Mouse (Mus musculus) CH12.LX (cell line): ENCODE data around the gene Pgc. TPM values are rescaled to one million over a fixed set of nuclear protein-coding genes. Genes with fewer than 3 reads are reported as not detected.

ENCODE experiments used
- DNase-seq: peaks from one replicate; pipeline ENCODE4 v3.0.0-alpha.2; 2013; ENCODE audit errors: extremely low read depth
- H3K27ac ChIP-seq: 2 replicates; pipeline ENCODE4 v1.5.1; 2012; ENCODE audit warnings: low read depth, mild to moderate bottlenecking, control low read depth, moderate library complexity; ENCODE audit not compliant: insufficient read depth
- H3K27me3 ChIP-seq: replicated peaks from 2 replicates; pipeline ENCODE3; 2012; ENCODE audit warnings: inconsistent platforms
- H3K36me3 ChIP-seq, 2 experiments: replicated peaks in 1 of 2; 2 replicates each; pipeline versions ENCODE3 to v1.6.1; 2012; ENCODE audit warnings: inconsistent platforms in 1 of 2, low read length in 1 of 2, mild to moderate bottlenecking in 1 of 2, mixed read lengths in 1 of 2, moderate library complexity in 1 of 2; ENCODE audit not compliant: control insufficient read depth in 1 of 2, insufficient read depth in 1 of 2
- H3K4me1 ChIP-seq, 2 experiments: 2 replicates each; pipeline ENCODE4 v1.6.1; 2012; ENCODE audit warnings: inconsistent platforms in 1 of 2, moderate library complexity in 1 of 2; ENCODE audit not compliant: insufficient read depth in 2 of 2, control insufficient read depth in 1 of 2
- H3K4me2 ChIP-seq: 2 replicates; pipeline ENCODE4 v1.6.1; 2012; ENCODE audit warnings: low read depth, mild to moderate bottlenecking, control low read depth; ENCODE audit not compliant: poor library complexity, insufficient read depth, severe bottlenecking
- H3K4me3 ChIP-seq, 3 experiments: fragments of 150-350 bp in 1 of 3; sonication (generic) in 1 of 3; replicated peaks in 1 of 3; 2 replicates each; pipeline versions ENCODE3 to v1.5.1; 2011 to 2012; ENCODE audit warnings: low read depth in 2 of 3, low read length in 2 of 3, mild to moderate bottlenecking in 2 of 3, moderate library complexity in 2 of 3, control low read depth in 1 of 3, improper control_type of control experiment in 1 of 3, inconsistent platforms in 1 of 3, mixed read lengths in 1 of 3; ENCODE audit not compliant: poor library complexity in 1 of 3
- H3K79me2 ChIP-seq: replicated peaks from 2 replicates; pipeline ENCODE4 v1.6.1; 2012; ENCODE audit warnings: mild to moderate bottlenecking, moderate library complexity; ENCODE audit not compliant: control insufficient read depth, poor library complexity, insufficient read depth, severe bottlenecking; ENCODE audit errors: extremely low read depth
- H3K9ac ChIP-seq: 2 replicates; pipeline ENCODE4 v1.6.1; 2012; ENCODE audit warnings: low read depth, mild to moderate bottlenecking, control low read depth, moderate library complexity; ENCODE audit not compliant: insufficient read depth
- H3K9me3 ChIP-seq: replicated peaks from 2 replicates; pipeline ENCODE3; 2012; ENCODE audit warnings: low read length, inconsistent platforms, mixed read lengths
- CHD1 ChIP-seq: IDR thresholded peaks from 2 replicates; pipeline ENCODE4 v1.6.1; 2012; ENCODE audit warnings: low read depth, low read length, improper control_type of control experiment, inconsistent platforms
- CTCF ChIP-seq, 2 experiments: IDR thresholded peaks in 1 of 2; conservative IDR thresholded peaks in 1 of 2; 2 replicates each; pipeline ENCODE4 v1.5.1; 2011 to 2012; ENCODE audit warnings: low read depth in 2 of 2, low read length in 2 of 2, improper control_type of control experiment in 1 of 2, inconsistent platforms in 1 of 2, mild to moderate bottlenecking in 1 of 2, moderate library complexity in 1 of 2
- E2F4 ChIP-seq: IDR thresholded peaks from 2 replicates; pipeline ENCODE4 v1.6.1; 2011; ENCODE audit warnings: low read depth, low read length, improper control_type of control experiment; ENCODE audit not compliant: insufficient replicate concordance
- GABPA ChIP-seq: IDR thresholded peaks from 2 replicates; pipeline ENCODE4 v1.6.1; 2012; ENCODE audit warnings: low read depth, low read length, improper control_type of control experiment, inconsistent platforms; ENCODE audit not compliant: insufficient replicate concordance
- JUN ChIP-seq: IDR thresholded peaks from 2 replicates; pipeline ENCODE4 v1.6.1; 2011; ENCODE audit warnings: low read depth, mild to moderate bottlenecking, low read length, improper control_type of control experiment, moderate library complexity; ENCODE audit not compliant: insufficient read depth
- JUND ChIP-seq: conservative IDR thresholded peaks from 2 replicates; pipeline ENCODE4 v1.6.1; 2011; ENCODE audit warnings: low read depth, low read length, improper control_type of control experiment
- KAT2A ChIP-seq: IDR thresholded peaks from 2 replicates; pipeline ENCODE4 v1.6.1; 2012; ENCODE audit warnings: low read length, improper control_type of control experiment, inconsistent platforms; ENCODE audit not compliant: insufficient replicate concordance
- NRF1 ChIP-seq: IDR thresholded peaks from 2 replicates; pipeline ENCODE4 v1.6.1; 2014; ENCODE audit warnings: low read depth, mild to moderate bottlenecking, inconsistent platforms, low read length, improper control_type of control experiment, moderate library complexity
- PAX5 ChIP-seq: IDR thresholded peaks from 2 replicates; pipeline ENCODE4 v1.6.1; 2012; ENCODE audit warnings: low read length, inconsistent platforms, mixed read lengths
- POLR2A ChIP-seq: IDR thresholded peaks from 2 replicates; pipeline ENCODE4 v1.6.1; 2011; ENCODE audit warnings: low read depth, mild to moderate bottlenecking, improper control_type of control experiment, low read length
- POLR2AphosphoS2 ChIP-seq: IDR thresholded peaks from 2 replicates; pipeline ENCODE4 v1.6.1; 2011; ENCODE audit warnings: low read depth, low read length, improper control_type of control experiment
- RAD21 ChIP-seq: IDR thresholded peaks from 2 replicates; pipeline ENCODE4 v1.6.1; 2011; ENCODE audit warnings: low read depth, mild to moderate bottlenecking, low read length, improper control_type of control experiment, moderate library complexity
- RCOR1 ChIP-seq: conservative IDR thresholded peaks from 2 replicates; pipeline ENCODE4 v1.6.1; 2012; ENCODE audit warnings: low read depth, mild to moderate bottlenecking, inconsistent platforms, low read length, improper control_type of control experiment
- UBTF ChIP-seq: IDR thresholded peaks from 2 replicates; pipeline ENCODE4 v1.6.1; 2012; ENCODE audit warnings: low read depth, mild to moderate bottlenecking, inconsistent platforms, low read length, improper control_type of control experiment, moderate library complexity
- USF1 ChIP-seq: IDR thresholded peaks from 2 replicates; pipeline ENCODE4 v1.6.1; 2014; ENCODE audit warnings: low read depth, mild to moderate bottlenecking, inconsistent platforms, low read length, improper control_type of control experiment
- ZC3H11A ChIP-seq: IDR thresholded peaks from 2 replicates; pipeline ENCODE4 v1.6.1; 2012; ENCODE audit warnings: low read depth, mild to moderate bottlenecking, inconsistent platforms, low read length, improper control_type of control experiment
- ZKSCAN1 ChIP-seq: IDR thresholded peaks from 2 replicates; pipeline ENCODE4 v1.6.1; 2012; ENCODE audit warnings: low read depth, inconsistent platforms, low read length, improper control_type of control experiment, borderline replicate concordance
- dilution Hi-C: fragments of 300-500 bp; cut with MboI; formaldehyde crosslinking; loops from 2 replicates; pipeline ENCODE4 v1.14.3; 2020; ENCODE audit warnings: low sequenced_read_pairs; ENCODE audit not compliant: extremely low pct_unique_long_range_greater_than_20kb, extremely low pct_ligation_motif_present
- in situ Hi-C: fragments of 300-500 bp; cut with MboI; formaldehyde crosslinking; loops from 3 replicates; pipeline ENCODE4 v1.14.3; 2019; ENCODE audit warnings: low sequenced_read_pairs, low pct_ligation_motif_present, low pct_unique_long_range_greater_than_20kb, mixed read lengths
- polyA plus RNA-seq: library from polyadenylated mRNA; unstranded; fragments of >175 nt; gene quantifications from 2 replicates; pipeline ENCODE4 v1.2.1, GENCODE M21; 2012; ENCODE audit warnings: low read depth; ENCODE audit not compliant: insufficient read length
- total RNA-seq, 2 experiments: library from RNA; depleted of rRNA; stranded (reverse); fragments of 300-350 nt in 1 of 2; fragments of >200 nt in 1 of 2; gene quantifications; 2 replicates each; pipeline ENCODE4 v1.2.3; 2012 to 2014

The Pgc gene
- total and polyA plus RNA-seq, 3 experiments: not detected

DNA sequence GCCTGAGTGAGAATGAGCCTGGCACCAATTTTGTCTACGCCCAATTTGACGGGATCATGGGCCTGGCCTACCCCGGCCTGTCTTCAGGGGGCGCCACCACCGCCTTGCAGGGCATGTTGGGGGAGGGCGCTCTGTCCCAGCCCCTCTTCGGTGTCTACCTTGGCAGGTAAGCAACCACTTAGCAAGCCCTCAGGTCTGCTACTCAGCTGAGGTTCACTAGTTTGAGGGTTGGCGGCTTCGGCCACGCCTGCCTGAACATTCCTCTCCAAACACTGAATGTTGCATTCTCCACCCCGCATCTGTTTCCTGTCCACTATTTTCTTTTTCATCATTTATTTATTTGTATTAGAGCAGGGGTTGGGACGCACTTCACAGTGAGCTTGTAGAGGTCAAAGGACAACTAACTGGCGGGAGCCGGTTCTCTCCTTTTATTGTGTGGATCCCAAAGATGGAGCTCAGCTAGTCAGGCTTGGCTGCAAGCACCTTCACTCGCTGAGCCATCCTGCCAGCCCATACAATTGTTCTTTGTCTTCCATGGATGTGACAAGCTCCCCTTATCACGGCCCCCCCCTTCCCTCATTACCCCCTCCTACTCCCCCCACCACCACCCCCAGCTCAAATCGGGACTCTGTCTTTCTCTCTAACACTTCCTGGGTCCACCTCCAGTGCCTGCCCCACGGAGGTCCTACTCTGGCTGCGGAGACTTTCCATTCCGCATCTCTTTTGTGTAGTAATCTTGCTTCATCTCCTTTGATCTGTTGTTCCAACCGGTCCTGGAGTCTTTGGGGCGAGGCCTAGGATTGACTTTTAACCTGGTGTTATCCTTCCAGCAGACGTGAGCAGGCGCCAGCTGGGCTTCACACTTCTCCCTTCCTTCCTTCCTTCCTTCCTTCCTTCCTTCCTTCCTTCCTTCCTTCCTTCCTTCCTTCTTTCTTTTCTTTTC, 4.3 kb downstream of the Pgc start:
- Histone ChIP-seq H3K9me3 (no peaks in the 10 kb centered on the region), H3K36me3 (no peaks in the 10 kb centered on the region), H3K27me3 (peaks cover 41% of the 10 kb centered on the region), H3K9ac (no peak overlapping the region), H3K4me3 (no peak overlapping the region), H3K27ac (no peak overlapping the region), H3K79me2 (no peaks in the 10 kb centered on the region), H3K4me1 (no peaks in the 10 kb centered on the region), H3K4me2 (no peak overlapping the region)
- in situ Hi-C loops: no loop called here
- TF ChIP-seq PAX5 (no peak), POLR2A (no peak), CTCF (conservative IDR thresholded peaks at IDR 0.05 in 1 of 2, IDR thresholded peaks at IDR 0.05 in 1 of 2; ENCODE audit: low read depth in 2 of 2, low read length in 2 of 2) (peak in 1 of 2 experiments; percentile 27; a peak in 2 of 4 replicates), E2F4 (no peak)
- no peak for DNase-seq
- dilution Hi-C loops: no loop called here

DNA sequence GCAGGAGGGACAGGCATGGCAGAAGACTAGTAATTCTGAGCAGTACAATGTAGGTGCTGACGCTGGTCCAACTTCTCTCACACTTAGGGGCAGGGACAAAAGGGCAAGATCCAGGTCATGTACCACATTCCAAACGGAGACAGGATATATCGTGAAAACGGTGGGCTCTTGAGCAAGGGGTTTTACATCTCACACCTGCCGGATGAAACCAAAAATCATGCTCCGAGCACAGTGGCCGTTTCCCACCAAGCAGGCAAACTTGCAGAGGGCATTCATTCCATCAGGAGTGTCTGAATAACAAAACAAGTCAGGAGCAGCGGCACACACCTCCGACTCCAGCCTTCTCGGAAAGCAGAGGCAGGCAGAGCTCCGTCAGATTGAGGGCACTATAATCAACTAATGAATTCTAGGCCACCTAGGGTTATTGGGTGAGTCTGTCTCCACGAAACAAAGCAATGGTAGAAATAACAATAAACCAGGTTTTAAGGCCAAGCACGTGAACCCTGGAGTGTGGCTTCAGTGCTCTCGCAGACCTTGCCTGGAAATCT, 9.0 kb downstream of the Pgc start:
- Histone ChIP-seq H3K4me2 (no peak overlapping the region), H3K36me3 (peaks cover 0 to 4% of the 10 kb centered on the region in 2 experiments), H3K9me3 (peaks cover 3% of the 10 kb centered on the region), H3K27me3 (peaks cover 3% of the 10 kb centered on the region), H3K27ac (no peak overlapping the region), H3K4me3 (no peak overlapping the region), H3K9ac (no peak overlapping the region), H3K79me2 (peaks cover 6% of the 10 kb centered on the region; the same call in 1 of the 2 replicates), H3K4me1 (peaks cover 6 to 10% of the 10 kb centered on the region in 2 experiments; a peak in 3 of 4 replicates)
- DNase-seq: no peak
- in situ Hi-C loops (no loop called here), dilution Hi-C loops (no loop called here)
- TF ChIP-seq ZKSCAN1: no peak
- TF ChIP-seq UBTF: no peak
- no peak for TF ChIP-seq GABPA
- no peak for TF ChIP-seq POLR2AphosphoS2
- no peak for TF ChIP-seq RCOR1
- TF ChIP-seq ZC3H11A: no peak
- no peak for TF ChIP-seq USF1
- TF ChIP-seq CHD1: no peak
- no peak for TF ChIP-seq KAT2A
- TF ChIP-seq RAD21: no peak
- TF ChIP-seq JUND: no peak
- no peak for TF ChIP-seq PAX5
- TF ChIP-seq CTCF (conservative IDR thresholded peaks at IDR 0.05 in 1 of 2, IDR thresholded peaks at IDR 0.05 in 1 of 2; ENCODE audit: low read depth in 2 of 2, low read length in 2 of 2): no peak
- no peak for TF ChIP-seq NRF1
- no peak for TF ChIP-seq JUN
